Mouse (Mus musculus) neutrophil, adult 5-6 weeks (primary cell): ENCODE results near the gene Cdk5rap3. TPM values are rescaled to one million over a fixed set of nuclear protein-coding genes. Genes with fewer than 3 reads are reported as not detected.

Source experiments
- ATAC-seq: fragments of 151-379, 151-347 bp; 2 replicates; pipeline ENCODE4 v1.8.0; 2017; ENCODE audit warnings: mild to moderate bottlenecking, moderate TSS enrichment; ENCODE audit not compliant: insufficient number of reproducible peaks, poor library complexity, low FRiP score, severe bottlenecking; ENCODE audit errors: extremely low read depth
- total RNA-seq: library from RNA; stranded (forward); fragments of 200-1000 nt; gene quantifications from 2 replicates; pipeline ENCODE4 v1.2.3, GENCODE M21; 2017

The Cdk5rap3 gene
- total RNA-seq, 1 experiment from 2014 or later = 22.6 TPM

- no peak for ATAC-seq
These were observed 13.4 kb downstream of the Cdk5rap3 start for GRCm38 (mm10) chr11:96902639-96903635.

GRCm38 (mm10) chr11:96901332-96901731 is 15.0 kb downstream of the Cdk5rap3 start:
- no peak for ATAC-seq

- no peak for ATAC-seq
These were observed 16.6 kb downstream of the Cdk5rap3 start for GRCm38 (mm10) chr11:96899449-96900306.

- ATAC-seq = no peak
These were observed 20.4 kb downstream of the Cdk5rap3 start for GRCm38 (mm10) chr11:96895886-96896285.

- no peak for ATAC-seq
These were observed 23.0 kb downstream of the Cdk5rap3 start for GRCm38 (mm10) chr11:96893203-96893842.

GRCm38 (mm10) chr11:96891784-96892527 is 24.3 kb downstream of the Cdk5rap3 start:
- ATAC-seq = no peak

GRCm38 (mm10) chr11:96886942-96887546 is 29.3 kb downstream of the Cdk5rap3 start:
- no peak for ATAC-seq

- ATAC-seq = no peak
These were observed 30.4 kb downstream of the Cdk5rap3 start for GRCm38 (mm10) chr11:96885901-96886340.

- no peak for ATAC-seq
These were observed 36.0 kb downstream of the Cdk5rap3 start for GRCm38 (mm10) chr11:96880296-96880695.

- ATAC-seq = no peak
These were observed 36.9 kb downstream of the Cdk5rap3 start for GRCm38 (mm10) chr11:96879359-96879758.

GRCm38 (mm10) chr11:96878715-96879114 is 37.6 kb downstream of the Cdk5rap3 start:
- no peak for ATAC-seq

GRCm38 (mm10) chr11:96877071-96877470 is 39.2 kb downstream of the Cdk5rap3 start:
- ATAC-seq = no peak

GRCm38 (mm10) chr11:96876300-96877040 is 39.8 kb downstream of the Cdk5rap3 start:
- ATAC-seq = no peak

GRCm38 (mm10) chr11:96875745-96876144 is 40.6 kb downstream of the Cdk5rap3 start:
- no peak for ATAC-seq

GRCm38 (mm10) chr11:96875270-96875669 is 41.0 kb downstream of the Cdk5rap3 start:
- no peak for ATAC-seq

GRCm38 (mm10) chr11:96873601-96874140 is 42.6 kb downstream of the Cdk5rap3 start:
- ATAC-seq = no peak
